Mouse (Mus musculus) T-helper 2 cell (primary cell): ENCODE data around the gene Kdm4b.

Experiments used
- in situ Hi-C: fragments of 300-600 bp; cut with MboI, MseI; formaldehyde crosslinking; loops from one replicate; pipeline ENCODE4 v1.15.1; 2025; ENCODE audit warnings: high pct_unique_total_duplicates

Gene Kdm4b

GRCm38 (mm10) chr17:56381183-56381582, 55.3 kb downstream of the Kdm4b start:
- in situ Hi-C loops: loop anchor here (10.0 kb wide), 1 partner anchor 276 kb away; the partner anchor contains the start of gene Plin4

- in situ Hi-C loops: loop anchor here (10.0 kb wide), 1 partner anchor 278 kb away; the partner anchor contains the start of gene Plin4
These were observed 57.1 kb downstream of the Kdm4b start for GRCm38 (mm10) chr17:56382997-56383396.

- in situ Hi-C loops: loop anchor here (10.0 kb wide), 1 partner anchor 280 kb away; the partner anchor contains the start of gene Plin4
These were observed 59.0 kb downstream of the Kdm4b start for GRCm38 (mm10) chr17:56384903-56385302.

- in situ Hi-C loops: loop anchor here (10.0 kb wide), 1 partner anchor 283 kb away; the partner anchor contains the start of gene Plin4
These were observed 61.8 kb downstream of the Kdm4b start for GRCm38 (mm10) chr17:56387612-56388011.

- in situ Hi-C loops: no loop called here
These were observed 67.4 kb downstream of the Kdm4b start for GRCm38 (mm10) chr17:56393238-56393637.

- in situ Hi-C loops: no loop called here
These were observed 68.0 kb downstream of the Kdm4b start for GRCm38 (mm10) chr17:56393889-56394288.

GRCm38 (mm10) chr17:56396051-56396450, 70.2 kb downstream of the Kdm4b start:
- in situ Hi-C loops: no loop called here

GRCm38 (mm10) chr17:56400221-56400620, 74.4 kb downstream of the Kdm4b start:
- in situ Hi-C loops: no loop called here

GRCm38 (mm10) chr17:56401051-56401521, 75.2 kb downstream of the Kdm4b start:
- in situ Hi-C loops: no loop called here

- in situ Hi-C loops: no loop called here
These were observed 79.5 kb downstream of the Kdm4b start for GRCm38 (mm10) chr17:56405341-56405740.

- in situ Hi-C loops: no loop called here
These were observed 80.3 kb downstream of the Kdm4b start for GRCm38 (mm10) chr17:56405856-56406840.

- in situ Hi-C loops: no loop called here
These were observed 81.0 kb downstream of the Kdm4b start for GRCm38 (mm10) chr17:56406878-56407277.

- in situ Hi-C loops: no loop called here
These were observed 81.5 kb downstream of the Kdm4b start for GRCm38 (mm10) chr17:56407379-56407778.

- in situ Hi-C loops: no loop called here
These were observed 83.2 kb downstream of the Kdm4b start for GRCm38 (mm10) chr17:56408965-56409625.

- in situ Hi-C loops: no loop called here
These were observed 83.9 kb downstream of the Kdm4b start for GRCm38 (mm10) chr17:56409759-56410158.

- in situ Hi-C loops: no loop called here
These were observed 85.6 kb downstream of the Kdm4b start for GRCm38 (mm10) chr17:56411437-56411836.

GRCm38 (mm10) chr17:56413113-56413512, 87.3 kb downstream of the Kdm4b start:
- in situ Hi-C loops: no loop called here

- in situ Hi-C loops: no loop called here
These were observed 88.9 kb downstream of the Kdm4b start for GRCm38 (mm10) chr17:56414785-56415184.

- in situ Hi-C loops: no loop called here
These were observed 92.4 kb downstream of the Kdm4b start for GRCm38 (mm10) chr17:56418304-56418703.

GRCm38 (mm10) chr17:56420022-56420421, 94.2 kb downstream of the Kdm4b start:
- in situ Hi-C loops: loop anchor here (5.0 kb wide), 1 partner anchor 62 kb away; no protein-coding TSS in a partner anchor

GRCm38 (mm10) chr17:56424726-56425583, 99.1 kb downstream of the Kdm4b start:
- in situ Hi-C loops: loop anchor here (5.0 kb wide), 1 partner anchor 57 kb away; no protein-coding TSS in a partner anchor
